Mouse (Mus musculus): ENCODE measurements around the gene Chsy1.

Chsy1 gene

DNA sequence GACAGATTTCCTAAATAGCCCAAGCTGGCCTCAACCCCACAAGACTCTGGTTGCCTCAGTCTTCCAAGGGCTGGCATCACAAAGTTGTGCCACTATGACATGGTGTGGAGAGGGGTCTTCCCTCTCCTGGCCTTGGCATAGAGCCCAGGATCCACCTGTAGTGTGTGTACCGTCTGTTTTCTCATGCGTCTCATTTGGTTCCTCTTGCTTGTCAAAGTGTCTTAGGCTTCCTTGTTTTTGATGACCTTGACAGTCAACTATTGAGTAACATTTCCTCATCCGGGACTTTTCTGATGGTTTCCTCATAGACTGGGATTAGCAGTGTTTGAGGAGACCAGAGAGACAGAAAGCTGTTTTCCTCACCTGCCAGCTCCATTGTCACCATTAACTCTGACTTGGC, 30.8 kb downstream of the Chsy1 start:
- no peak for DNase-seq (ENCODE audit: low spot score)

DNA sequence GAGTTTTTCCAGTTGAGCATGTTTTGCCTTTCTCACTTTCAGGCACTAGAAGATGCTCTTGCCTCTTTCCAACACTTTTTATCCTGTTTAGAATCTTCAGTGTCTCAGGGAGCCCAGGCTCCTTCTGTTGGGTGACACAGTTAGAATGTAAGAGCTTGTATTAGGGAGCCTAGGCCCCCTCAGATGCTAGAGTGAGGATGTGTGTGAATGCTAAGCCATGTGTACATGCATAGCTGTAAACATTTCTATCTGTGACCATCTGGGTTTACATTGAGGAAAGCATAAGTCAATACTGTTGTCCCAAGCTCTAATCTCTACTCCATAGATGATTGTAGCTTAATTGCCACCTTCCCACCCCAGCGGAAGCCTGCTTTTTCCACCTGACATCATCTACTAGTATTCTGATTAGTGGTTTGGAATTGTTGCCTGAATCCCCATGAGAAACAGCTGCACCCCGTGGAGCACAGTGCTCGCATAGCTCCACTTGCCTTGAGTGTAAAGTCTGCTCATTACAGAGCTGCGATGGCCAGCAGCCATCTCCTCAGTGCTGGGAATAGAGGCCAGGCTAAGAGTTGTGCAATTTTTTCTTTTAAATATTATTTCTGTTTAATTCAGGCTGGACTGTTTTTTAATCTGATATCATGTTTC, 31.7 kb downstream of the Chsy1 start:
- DNase-seq (ENCODE audit: low spot score): no peak

DNA sequence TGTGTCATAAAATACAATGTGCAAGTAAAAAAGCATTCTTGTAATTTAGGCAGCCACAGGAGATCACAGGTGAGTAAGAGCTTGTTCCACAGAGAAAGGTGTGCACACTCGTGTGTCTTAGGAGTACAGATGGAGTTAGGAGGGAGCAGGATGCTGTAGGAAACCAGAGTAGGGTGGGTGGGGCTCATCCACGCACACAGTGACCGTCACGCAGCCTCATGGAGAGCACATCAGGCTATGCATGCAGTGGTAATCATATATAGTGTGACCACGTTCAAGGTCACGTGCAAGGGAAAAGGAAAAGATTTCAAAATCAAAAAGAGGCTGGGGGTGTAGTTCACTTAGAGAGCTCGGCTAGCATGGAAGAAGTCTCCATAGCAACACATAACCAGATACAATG, 33.2 kb downstream of the Chsy1 start:
- no peak for DNase-seq (ENCODE audit: low spot score)

GRCm38 (mm10) chr7:66144543-66144942, 35.2 kb downstream of the Chsy1 start:
- no peak for DNase-seq (ENCODE audit: low spot score)

- no peak for DNase-seq (ENCODE audit: low spot score)
Observed at GRCm38 (mm10) chr7:66147156-66147555, 37.8 kb downstream of the Chsy1 start.

- no peak for DNase-seq (ENCODE audit: low spot score)
Observed at GRCm38 (mm10) chr7:66147816-66148215, 38.5 kb downstream of the Chsy1 start.

GRCm38 (mm10) chr7:66149506-66149905, 40.2 kb downstream of the Chsy1 start:
- DNase-seq (ENCODE audit: low spot score): no peak

GRCm38 (mm10) chr7:66150411-66150810, 41.1 kb downstream of the Chsy1 start:
- DNase-seq (ENCODE audit: low spot score): no peak

- no peak for DNase-seq (ENCODE audit: low spot score)
Observed at GRCm38 (mm10) chr7:66157413-66157812, 48.1 kb downstream of the Chsy1 start.

DNA sequence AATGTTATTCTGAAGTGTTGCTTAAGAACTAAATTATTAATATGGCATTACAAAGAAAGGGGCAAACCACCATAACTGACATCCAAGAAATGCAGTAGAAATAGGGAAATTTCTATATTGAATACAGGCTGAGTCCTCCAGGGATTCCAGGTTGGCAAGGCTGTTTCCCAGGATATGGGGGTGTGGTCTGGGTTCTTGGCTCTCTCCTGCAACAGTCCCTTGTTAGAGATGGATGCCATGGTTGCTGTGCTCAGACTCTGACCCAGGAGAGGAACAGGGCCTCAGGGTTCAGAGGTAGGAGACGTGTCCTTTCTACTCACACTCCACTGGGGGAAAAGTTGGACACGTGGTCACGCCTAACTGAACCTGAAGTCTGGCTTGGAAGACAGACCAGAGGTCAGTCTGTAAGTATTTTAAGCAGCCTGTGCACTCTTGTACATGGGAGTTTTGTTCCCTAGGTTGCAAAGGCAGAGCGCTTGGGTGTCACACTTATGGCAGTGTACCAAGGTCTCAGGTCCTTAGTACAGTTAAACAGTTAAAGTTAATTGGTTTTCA, 48.6 kb downstream of the Chsy1 start:
- no peak for DNase-seq (ENCODE audit: low spot score)

- DNase-seq (ENCODE audit: low spot score): no peak
Observed at GRCm38 (mm10) chr7:66158616-66159129, 49.4 kb downstream of the Chsy1 start.

GRCm38 (mm10) chr7:66159961-66160360, 50.6 kb downstream of the Chsy1 start:
- DNase-seq (ENCODE audit: low spot score): no peak

DNA sequence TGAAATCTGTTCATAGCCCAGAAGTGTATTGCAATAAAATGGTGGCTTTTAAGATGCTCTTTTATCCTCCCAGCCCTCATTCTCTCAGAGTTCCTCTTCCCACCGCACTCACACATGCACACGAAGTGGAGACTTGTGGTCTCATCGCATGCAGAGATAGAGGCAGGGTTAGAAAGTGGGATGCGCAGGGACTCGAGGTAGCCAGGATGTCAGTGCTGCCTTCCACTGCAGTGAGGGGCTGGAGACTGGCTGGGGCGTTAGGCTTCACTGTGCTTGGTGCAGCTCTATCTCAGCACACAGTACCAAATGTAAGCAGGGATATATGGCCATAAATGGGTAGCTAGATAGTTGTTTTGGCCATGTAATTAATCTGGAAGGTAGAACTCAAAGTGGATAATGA, 52.5 kb downstream of the Chsy1 start:
- no peak for DNase-seq (ENCODE audit: low spot score)

DNA sequence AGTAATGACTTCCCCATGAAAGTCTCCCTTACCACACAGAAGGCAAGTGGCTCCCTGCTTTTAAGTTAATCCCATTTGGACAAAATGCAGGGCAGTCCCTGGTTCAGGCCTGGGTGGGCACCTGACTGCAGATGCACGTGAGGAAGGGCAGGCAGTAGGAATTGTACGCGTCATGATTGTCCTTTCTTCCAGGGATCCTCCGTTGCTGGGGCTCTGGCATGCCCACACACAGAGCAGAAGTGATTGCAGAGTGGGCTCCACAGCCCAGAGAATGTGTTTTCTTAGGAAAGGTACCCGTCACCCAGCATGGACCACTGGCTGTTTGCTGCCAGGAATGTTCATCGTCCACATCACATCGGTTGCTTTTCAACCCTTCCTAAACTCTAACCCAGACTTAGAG, 53.2 kb downstream of the Chsy1 start:
- DNase-seq (ENCODE audit: low spot score): no peak

DNA sequence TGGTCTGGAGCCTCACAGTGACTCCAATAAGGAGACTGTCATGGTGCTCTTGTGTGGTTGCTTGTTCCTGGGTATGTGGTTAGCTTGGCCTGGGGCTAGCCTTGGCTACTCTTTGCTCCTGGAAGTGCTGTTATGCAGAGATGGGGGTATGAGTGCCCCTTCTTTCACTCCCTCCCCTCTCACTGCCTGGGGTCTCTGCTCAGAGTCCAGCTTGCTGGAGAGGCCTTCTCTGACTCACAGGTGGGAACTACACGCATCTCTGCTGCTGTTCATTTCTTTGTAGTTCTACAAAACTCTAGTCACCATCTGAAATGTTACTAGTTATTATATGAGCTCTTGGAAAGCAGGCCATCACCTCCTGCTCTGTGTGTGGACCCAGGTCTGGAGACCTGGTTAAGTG, 53.7 kb downstream of the Chsy1 start:
- no peak for DNase-seq (ENCODE audit: low spot score)

GRCm38 (mm10) chr7:66164427-66165031, 55.2 kb downstream of the Chsy1 start:
- DNase-seq (ENCODE audit: low spot score): no peak

DNA sequence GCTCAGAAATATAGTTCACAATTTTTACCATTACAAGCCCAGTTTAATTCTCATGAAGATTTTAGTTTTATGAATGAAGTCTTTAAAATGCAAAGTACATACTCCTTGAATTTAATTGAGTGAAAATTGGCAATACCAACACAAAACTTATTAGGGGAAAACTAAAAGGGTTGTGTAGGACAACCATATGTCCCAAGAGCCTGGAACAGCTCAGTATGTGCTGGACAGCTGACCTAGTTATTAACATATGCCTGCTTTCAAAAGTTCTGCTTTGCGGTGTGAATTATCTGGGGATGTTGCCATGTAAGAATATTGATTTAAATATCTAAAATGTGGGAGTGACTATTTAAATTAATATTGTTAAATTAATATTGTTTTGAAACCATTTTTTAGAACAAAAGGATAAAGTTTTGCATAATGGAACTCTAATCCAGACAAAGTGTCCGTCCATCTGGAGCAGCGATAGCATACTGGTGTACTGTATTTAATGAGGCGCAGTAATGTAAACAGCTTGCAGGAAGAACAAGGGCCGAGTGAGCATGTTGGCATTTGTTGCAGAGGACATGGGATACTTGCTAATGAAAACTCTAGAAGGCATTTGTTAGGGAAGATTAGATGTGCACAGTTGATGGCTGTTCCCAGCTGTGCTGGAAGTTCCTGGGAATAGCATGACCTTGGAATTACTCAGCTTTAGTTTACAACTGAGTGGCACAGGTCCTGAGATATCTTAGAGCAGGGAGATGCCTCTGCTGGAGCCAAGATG, 55.9 kb downstream of the Chsy1 start:
- no peak for DNase-seq (ENCODE audit: low spot score)

GRCm38 (mm10) chr7:66168877-66169276, 59.6 kb downstream of the Chsy1 start:
- no peak for DNase-seq (ENCODE audit: low spot score)

- DNase-seq (ENCODE audit: low spot score): no peak
Observed at GRCm38 (mm10) chr7:66169476-66169875, 60.2 kb downstream of the Chsy1 start.

- no peak for DNase-seq (ENCODE audit: low spot score)
Observed at GRCm38 (mm10) chr7:66170802-66171505, 61.6 kb downstream of the Chsy1 start.

GRCm38 (mm10) chr7:66175738-66176137, 66.4 kb downstream of the Chsy1 start:
- DNase-seq (ENCODE audit: low spot score): no peak

DNA sequence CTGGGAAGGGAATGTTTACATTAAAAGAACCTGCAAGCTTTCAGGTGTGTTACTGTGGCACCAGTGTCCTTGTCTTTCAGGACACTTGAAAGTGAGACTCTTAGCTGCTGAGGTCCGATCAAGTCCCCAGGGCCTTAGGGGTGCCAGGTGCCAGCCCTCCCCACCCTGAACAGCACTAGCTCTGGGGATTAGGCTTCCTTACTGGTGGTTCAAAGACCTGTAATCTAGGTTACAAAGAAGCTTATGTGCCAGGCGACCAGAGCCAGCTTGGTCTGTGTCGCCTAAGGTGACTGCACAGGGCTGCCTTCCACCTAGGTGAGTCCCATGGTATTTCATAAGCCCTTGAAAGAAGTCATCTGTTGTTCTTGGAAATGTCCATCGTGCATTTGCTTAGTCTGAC, 66.9 kb downstream of the Chsy1 start:
- no peak for DNase-seq (ENCODE audit: low spot score)

Data from MN1 (cell line).